Mouse (Mus musculus) gastrocnemius, adult 2 months (tissue): Measurements from ENCODE around the gene Cilp. TPM values are rescaled to one million over a fixed set of nuclear protein-coding genes. Genes with fewer than 3 reads are reported as not detected.
A peak's percentile ranks its signal among the peaks of the same experiment; 100 is the strongest.

Source experiments
- DNase-seq: peaks from one replicate; pipeline ENCODE4 v3.0.0; 2022
- H3K27ac ChIP-seq: fragments of 200-600 bp; 2 replicates; pipeline ENCODE4 v1.8.1; 2022; ENCODE audit warnings: mild to moderate bottlenecking
- H3K4me3 ChIP-seq: fragments of 200-600 bp; 2 replicates; pipeline ENCODE4 v1.8.1; 2022; ENCODE audit warnings: mild to moderate bottlenecking, moderate library complexity
- CTCF ChIP-seq: fragments of 200-600 bp; IDR thresholded peaks from 2 replicates; pipeline ENCODE4 v1.8.1; 2022; ENCODE audit warnings: antibody characterized with exemption, mild to moderate bottlenecking, moderate library complexity
- intact Hi-C: fragments of 180-260 bp; cut with DNase I; formaldehyde crosslinking; loops from one replicate; pipeline ENCODE4 v1.15.1; 2025
- total RNA-seq, 2 experiments: library from RNA; stranded (reverse); gene quantifications; 2 replicates each; pipeline ENCODE4 v1.2.3; 2021

The Cilp gene
- total RNA-seq, 2 experiments from 2014 or later = 13.0 to 35.4 TPM

- H3K4me3 ChIP-seq = no peak overlapping the region
- DNase-seq = no peak
- intact Hi-C loops = no loop called here
- peak overlapping the region; percentile 78 for H3K27ac ChIP-seq
- TF ChIP-seq CTCF = no peak
Observed at GRCm38 (mm10) chr9:65308011-65308410, 43.0 kb downstream of the Cilp start.

GRCm38 (mm10) chr9:65312669-65313357 lies 47.8 kb downstream of the Cilp start:
- DNase-seq = no peak
- TF ChIP-seq CTCF = no peak
- Histone ChIP-seq H3K4me3 (no peak overlapping the region), H3K27ac (no peak overlapping the region)
- intact Hi-C loops = no loop called here

- no peak overlapping the region for H3K27ac ChIP-seq
- DNase-seq = no peak
- TF ChIP-seq CTCF = no peak
- H3K4me3 ChIP-seq = no peak overlapping the region
- intact Hi-C loops = no loop called here
Observed at GRCm38 (mm10) chr9:65313846-65314245, 48.9 kb downstream of the Cilp start.

- H3K27ac ChIP-seq = no peak overlapping the region
- intact Hi-C loops = no loop called here
- TF ChIP-seq CTCF = no peak
- H3K4me3 ChIP-seq = no peak overlapping the region
- no peak for DNase-seq
Observed at GRCm38 (mm10) chr9:65322255-65322900, 57.4 kb downstream of the Cilp start.

- intact Hi-C loops = no loop called here
- Histone ChIP-seq H3K27ac (no peak overlapping the region), H3K4me3 (no peak overlapping the region)
- TF ChIP-seq CTCF = no peak
- no peak for DNase-seq
Observed at GRCm38 (mm10) chr9:65325971-65326370, 61.0 kb downstream of the Cilp start.

- H3K4me3 ChIP-seq = no peak overlapping the region
- TF ChIP-seq CTCF = no peak
- intact Hi-C loops = no loop called here
- DNase-seq = no peak
- no peak overlapping the region for H3K27ac ChIP-seq
Observed at GRCm38 (mm10) chr9:65327371-65327770, 62.4 kb downstream of the Cilp start.

Other genes with a start within 250 kb of the Cilp start
- gene Hacd3, start 243.5 kb upstream of the Cilp start, total RNA-seq = 10 to 100 TPM in 1 of 2 experiments, 1 to 10 TPM in 1; 9.0 to 10.8 TPM
- gene Dpp8, start 232.8 kb upstream of the Cilp start, total RNA-seq = 100 to 1,000 TPM in 1 of 2 experiments, 10 to 100 TPM in 1; 95.9 to 112 TPM
- gene Igdcc4, start 163.7 kb upstream of the Cilp start, total RNA-seq = 10 to 100 TPM; 22.1 to 34.4 TPM
- gene Igdcc3, start 124.0 kb upstream of the Cilp start, total RNA-seq = under 1 TPM; 0.17 to 0.18 TPM
- gene Parp16, start 69.8 kb upstream of the Cilp start, total RNA-seq = 1 to 10 TPM; 3.6 to 3.9 TPM
- gene Clpx, start 29.1 kb downstream of the Cilp start, total RNA-seq = 10 to 100 TPM; 54.0 to 72.6 TPM
- 10 to 100 TPM; 10.1 to 19.5 TPM for gene Pdcd7, start 80.9 kb downstream of the Cilp start, total RNA-seq
- 1 to 10 TPM in 1 of 2 experiments, under 1 TPM in 1; 0.43 to 1.1 TPM for gene Ubap1l, start 95.9 kb downstream of the Cilp start, total RNA-seq
- 10 to 100 TPM in 1 of 2 experiments, 1 to 10 TPM in 1; 7.8 to 19.5 TPM for gene Kbtbd13, start 126.5 kb downstream of the Cilp start, total RNA-seq
- gene Rasl12, start 133.3 kb downstream of the Cilp start, total RNA-seq = 1 to 10 TPM; 3.1 to 3.3 TPM
- gene Slc51b, start 157.8 kb downstream of the Cilp start, total RNA-seq = not detected
- gene Mtfmt, start 170.6 kb downstream of the Cilp start, total RNA-seq = 1 to 10 TPM; 4.3 to 5.7 TPM
- 1 to 10 TPM; 6.1 to 6.6 TPM for gene Spg21, start 195.8 kb downstream of the Cilp start, total RNA-seq